Mouse (Mus musculus): ENCODE data around the gene Nqo2. TPM values are rescaled to one million over a fixed set of nuclear protein-coding genes. Genes with fewer than 3 reads are reported as not detected.

Nqo2 gene
- polyA plus RNA-seq, 1 experiment: 9.4 TPM

GRCm38 (mm10) chr13:33995197-33995596 is 30.7 kb downstream of the Nqo2 start:
- no peak for DNase-seq (ENCODE audit: low read depth)

GRCm38 (mm10) chr13:34002058-34003006 is 37.8 kb downstream of the Nqo2 start, which contains the start of the genes Ripk1 and Serpinb6a:
TSS of gene Ripk1 (plus strand) at chr13:34002363.
TSS of gene Serpinb6a (minus strand) at chr13:34002794.
- peak; percentile 42 for DNase-seq (ENCODE audit: low read depth)

DNA sequence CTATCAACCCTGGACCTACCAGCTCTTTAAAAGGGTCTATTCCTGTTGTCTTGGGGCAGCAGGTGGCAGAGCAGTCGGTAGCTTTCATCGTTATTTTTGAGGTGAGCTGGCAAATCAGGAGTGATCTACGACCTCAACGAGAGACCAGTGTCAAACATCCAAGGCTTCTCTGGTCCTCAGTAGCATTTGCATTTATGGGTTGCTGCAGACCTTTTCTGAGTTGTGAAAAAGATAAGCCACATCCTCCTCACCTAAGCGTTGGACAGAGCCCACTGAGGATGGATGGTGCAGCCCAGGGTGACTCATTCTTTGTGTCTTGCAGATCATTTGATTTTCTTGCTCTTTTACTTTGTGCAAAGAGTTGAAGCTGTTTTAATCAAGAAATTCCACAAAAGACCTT is 38.6 kb downstream of the Nqo2 start:
- no peak for DNase-seq (ENCODE audit: low read depth)

DNA sequence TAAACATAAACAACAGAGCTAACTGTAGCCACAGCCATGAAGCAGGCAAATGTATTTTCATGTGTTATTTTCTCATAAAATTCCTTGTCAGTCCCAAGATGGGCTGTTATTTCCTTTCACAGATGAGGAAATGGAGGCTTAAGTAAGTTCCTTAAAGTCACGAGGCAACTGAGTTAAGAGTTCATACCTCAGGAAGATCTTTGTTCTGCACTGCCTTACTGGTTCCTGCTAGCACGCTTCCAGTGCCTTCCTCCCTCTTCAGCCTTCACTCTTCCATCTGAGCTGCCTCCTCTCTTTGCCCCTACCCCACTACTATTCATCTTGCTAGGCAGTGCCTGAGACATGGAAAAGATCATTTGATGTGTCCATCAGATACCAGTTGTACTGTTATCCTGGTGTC is 42.7 kb downstream of the Nqo2 start:
- no peak for DNase-seq (ENCODE audit: low read depth)

DNA sequence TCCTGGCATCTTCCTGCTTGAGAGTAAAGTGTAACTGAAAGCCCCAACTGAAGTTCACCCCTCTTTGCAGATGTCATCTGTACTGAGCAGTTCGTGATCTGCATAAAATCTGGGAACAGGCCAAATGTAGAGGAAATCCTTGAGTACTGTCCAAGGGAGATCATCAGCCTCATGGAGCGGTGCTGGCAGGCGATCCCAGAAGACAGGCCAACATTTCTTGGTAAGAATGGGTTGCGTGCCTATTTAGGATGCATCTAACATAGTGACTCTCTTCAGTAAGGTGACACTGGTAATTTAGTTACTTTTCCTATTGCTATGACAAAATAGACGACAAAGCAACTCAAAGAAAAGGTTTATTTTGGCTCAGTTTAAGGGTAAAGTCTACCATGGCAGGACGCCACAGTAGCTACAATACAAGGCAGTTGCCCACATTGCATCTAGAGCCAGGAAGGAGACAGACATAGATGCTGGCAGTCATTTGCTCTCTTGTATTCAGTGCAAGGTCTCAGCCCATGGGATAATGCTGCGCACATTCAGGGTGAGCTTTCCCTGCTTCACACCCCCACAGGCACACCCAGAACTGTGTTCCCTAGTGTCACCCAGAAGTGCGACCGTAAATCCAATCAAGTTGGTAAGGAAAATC is 52.6 kb downstream of the Nqo2 start:
- no peak for DNase-seq (ENCODE audit: low read depth)

- DNase-seq (ENCODE audit: low read depth): no peak
Observed at GRCm38 (mm10) chr13:34018521-34018920, 54.0 kb downstream of the Nqo2 start.

DNA sequence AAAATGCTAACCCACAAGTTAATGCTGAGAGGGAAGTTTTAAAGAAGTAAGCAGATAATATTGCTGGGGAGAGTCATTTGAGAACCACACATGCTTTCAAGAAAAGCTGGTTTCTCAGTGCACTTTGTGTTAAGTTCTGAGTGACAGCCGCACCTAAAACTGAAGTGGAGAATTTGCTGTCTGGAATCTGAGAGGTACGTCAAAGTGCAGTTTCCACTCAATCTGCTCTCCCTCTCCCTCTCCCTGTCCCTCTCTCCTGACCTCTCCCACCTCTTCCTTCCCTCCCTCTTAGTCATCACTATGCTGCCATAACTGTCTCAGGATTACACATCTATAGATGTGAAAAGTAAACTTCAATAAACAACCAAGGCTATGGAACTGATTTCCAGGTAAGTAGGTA is 57.5 kb downstream of the Nqo2 start:
- no peak for DNase-seq (ENCODE audit: low read depth)

GRCm38 (mm10) chr13:34032041-34032440 is 67.6 kb downstream of the Nqo2 start:
- DNase-seq (ENCODE audit: low read depth): no peak

GRCm38 (mm10) chr13:34035424-34035823 is 70.9 kb downstream of the Nqo2 start:
- DNase-seq (ENCODE audit: low read depth): no peak

DNA sequence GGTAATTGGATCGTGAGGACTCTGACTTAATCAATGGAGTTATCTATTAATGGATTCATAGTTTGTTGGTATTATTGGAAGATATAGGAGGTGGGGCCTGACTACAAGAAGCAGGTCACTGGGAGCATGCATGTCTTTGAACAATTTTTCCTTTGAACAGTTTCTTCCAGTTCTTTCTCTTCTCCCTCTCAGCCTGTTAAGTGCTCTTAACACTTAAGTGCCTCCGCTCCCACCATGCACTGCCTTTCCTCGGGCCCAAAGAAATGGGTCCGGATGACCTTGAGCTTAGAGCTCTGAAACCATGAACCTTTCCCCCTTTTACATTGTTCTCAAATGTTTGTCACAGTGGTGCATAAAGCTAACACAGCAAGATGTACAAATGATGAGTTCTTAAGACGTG is 72.2 kb downstream of the Nqo2 start:
- DNase-seq (ENCODE audit: low read depth): no peak

DNA sequence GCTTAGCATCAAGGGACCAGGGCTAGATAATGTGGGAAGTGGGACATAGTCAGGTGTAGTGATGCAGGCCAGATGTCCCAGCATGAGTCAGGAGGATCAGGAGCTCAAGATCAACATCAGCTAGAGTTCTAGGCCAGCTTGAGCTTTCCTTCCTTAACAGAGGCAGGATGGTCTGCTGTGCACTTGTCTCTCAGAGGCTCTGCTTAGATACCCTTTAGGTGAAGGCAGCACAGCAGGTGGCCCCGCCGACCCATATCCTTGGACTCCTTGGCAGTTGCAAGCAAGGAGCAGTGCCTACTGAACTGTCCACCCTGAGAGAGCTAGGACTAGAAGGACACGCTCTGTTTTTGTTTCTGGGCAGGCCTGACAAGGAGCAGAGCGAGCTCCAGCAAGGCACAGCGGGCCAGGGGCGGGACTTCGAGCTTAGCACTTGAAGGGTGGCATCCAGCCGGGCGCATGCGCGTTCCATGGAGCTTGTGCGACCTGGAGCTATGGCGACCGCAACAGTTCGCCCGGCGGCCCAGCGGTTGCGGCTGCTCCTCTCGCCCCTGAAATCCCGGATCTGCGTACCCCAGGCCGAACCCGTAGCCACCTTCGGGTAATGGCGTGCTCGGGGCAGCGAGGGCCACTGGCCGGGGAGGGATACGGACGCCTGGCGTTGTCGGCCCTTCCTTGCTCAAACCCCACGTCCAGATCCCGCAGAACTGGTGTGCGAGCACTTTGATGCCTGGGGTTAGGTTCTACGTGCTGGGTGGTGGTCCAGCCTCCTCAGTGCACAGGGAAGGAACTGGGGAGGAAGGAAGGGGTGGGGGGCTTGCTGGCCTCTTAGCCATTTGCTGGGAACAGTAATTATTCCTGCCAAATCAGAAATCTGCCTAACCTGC is 72.9 kb downstream of the Nqo2 start, which contains the start of gene Bphl:
Bphl (plus strand) TSS at position 426 of the 884 bp plus-strand sequence.
- DNase-seq (ENCODE audit: low read depth): peak; percentile 42

DNA sequence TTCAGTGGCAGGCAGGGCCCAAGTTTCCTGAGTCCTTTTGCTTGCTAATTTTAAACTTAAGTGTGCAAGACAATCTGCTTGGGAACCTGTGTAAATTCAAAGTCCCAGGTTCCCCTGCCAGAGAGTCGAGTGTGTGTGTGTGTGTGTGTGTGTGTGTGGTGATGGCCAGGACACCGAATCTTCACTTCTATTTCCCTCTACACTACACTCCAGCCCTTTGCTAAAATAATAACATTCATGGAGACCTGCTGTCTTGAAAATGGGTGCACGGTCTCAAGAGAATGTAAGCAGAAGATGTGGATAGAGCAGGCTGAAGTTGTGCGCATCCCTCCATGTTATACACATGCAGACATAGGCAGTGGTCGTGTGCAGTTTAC is 73.6 kb downstream of the Nqo2 start:
- no peak for DNase-seq (ENCODE audit: low read depth)

Other genes with a start within 250 kb of the Nqo2 start
- not detected in 2 replicates for gene Serpinb6e, start 121.3 kb upstream of the Nqo2 start, polyA plus RNA-seq (2012; rRNA removed)
- gene Serpinb6c, start 59.0 kb upstream of the Nqo2 start, polyA plus RNA-seq (2012; rRNA removed): 0.20 TPM in 1 of 2 replicates, not detected in the other
- 8.2 and 12.3 TPM in 2 replicates for gene Ripk1, start 37.7 kb downstream of the Nqo2 start, polyA plus RNA-seq (2012; rRNA removed)
- 55.4 and 57.2 TPM in 2 replicates for gene Serpinb6a, start 38.1 kb downstream of the Nqo2 start, polyA plus RNA-seq (2012; rRNA removed)
- 56.5 and 58.3 TPM in 2 replicates for gene Bphl, start 72.9 kb downstream of the Nqo2 start, polyA plus RNA-seq (2012; rRNA removed)
- 179 and 400 TPM in 2 replicates for gene Tubb2a, start 113.3 kb downstream of the Nqo2 start, polyA plus RNA-seq (2012; rRNA removed)
- gene Tubb2b, start 165.8 kb downstream of the Nqo2 start, polyA plus RNA-seq (2012; rRNA removed): 61.4 and 74.7 TPM in 2 replicates
- gene Psmg4, start 198.3 kb downstream of the Nqo2 start, polyA plus RNA-seq (2012; rRNA removed): 85.1 and 95.6 TPM in 2 replicates